Mouse (Mus musculus) heart, embryonic 11.5 days (tissue): Measurements from ENCODE around the gene Ly6c2. TPM values are rescaled to one million over a fixed set of nuclear protein-coding genes. Genes with fewer than 3 reads are reported as not detected.
"Not testable (repeated sequence)": the region's sequence is repeated elsewhere in the genome, so short reads cannot be mapped to it uniquely, and the experiment has no call there.

Experiments used
- ATAC-seq: fragments of 200-750 bp; cut with Nextera tagmentation; replicated peaks from 2 replicates; pipeline ENCODE4 v1.8.0; 2017; ENCODE audit warnings: moderate library complexity; ENCODE audit not compliant: insufficient number of reproducible peaks, low FRiP score, low TSS enrichment
- H3K27ac ChIP-seq: fragments of 300-500 bp; sonication (generic); 2 replicates; pipeline ENCODE4 v1.5.1; 2014; ENCODE audit warnings: mild to moderate bottlenecking, low read depth, low read length
- H3K27me3 ChIP-seq: fragments of 300-500 bp; sonication (generic); 2 replicates; pipeline ENCODE4 v1.6.1; 2014; ENCODE audit warnings: mild to moderate bottlenecking, low read length, mixed read lengths; ENCODE audit not compliant: control insufficient read depth, insufficient read depth
- H3K36me3 ChIP-seq: fragments of 300-500 bp; sonication (generic); 2 replicates; pipeline ENCODE4 v1.6.1; 2014; ENCODE audit warnings: mild to moderate bottlenecking, low read length, moderate library complexity, mixed read lengths; ENCODE audit not compliant: control insufficient read depth, insufficient read depth
- H3K4me1 ChIP-seq: fragments of 300-500 bp; sonication (generic); 2 replicates; pipeline ENCODE4 v1.6.1; 2014; ENCODE audit warnings: low read length; ENCODE audit not compliant: control insufficient read depth, insufficient read depth
- H3K4me2 ChIP-seq: fragments of 300-500 bp; sonication (generic); 2 replicates; pipeline ENCODE4 v1.6.1; 2014; ENCODE audit warnings: mild to moderate bottlenecking, moderate library complexity
- H3K4me3 ChIP-seq: fragments of 300-500 bp; sonication (generic); 2 replicates; pipeline ENCODE4 v1.5.1; 2014; ENCODE audit warnings: low read depth, low read length
- H3K9ac ChIP-seq: fragments of 300-500 bp; sonication (generic); 2 replicates; pipeline ENCODE4 v1.6.1; 2014; ENCODE audit warnings: mild to moderate bottlenecking, low read depth, low read length, moderate library complexity
- H3K9me3 ChIP-seq: fragments of 300-500 bp; sonication (generic); replicated peaks from 2 replicates; pipeline ENCODE4 v1.6.1; 2016; ENCODE audit warnings: low read length; ENCODE audit not compliant: control insufficient read depth
- WGBS: fragments of 180-500 bp; shearing (Covaris S2); extraction: QIAGEN DNeasy Blood & Tissue Kit; methylation state at CpG from one replicate; pipeline ENCODE4 v1.1.7; 2014; ENCODE audit not compliant: insufficient replicate concordance; 5-methylcytosine and 5-hydroxymethylcytosine counted together
- polyA plus RNA-seq: library from polyadenylated mRNA; unstranded; fragments of >200 nt; fragmentation: Nextera tagmentation; extraction: Ambion mirVana; gene quantifications from 2 replicates; pipeline ENCODE4 v1.2.1, GENCODE M21; 2014

The Ly6c2 gene
- polyA plus RNA-seq: not detected in 2 replicates

DNA sequence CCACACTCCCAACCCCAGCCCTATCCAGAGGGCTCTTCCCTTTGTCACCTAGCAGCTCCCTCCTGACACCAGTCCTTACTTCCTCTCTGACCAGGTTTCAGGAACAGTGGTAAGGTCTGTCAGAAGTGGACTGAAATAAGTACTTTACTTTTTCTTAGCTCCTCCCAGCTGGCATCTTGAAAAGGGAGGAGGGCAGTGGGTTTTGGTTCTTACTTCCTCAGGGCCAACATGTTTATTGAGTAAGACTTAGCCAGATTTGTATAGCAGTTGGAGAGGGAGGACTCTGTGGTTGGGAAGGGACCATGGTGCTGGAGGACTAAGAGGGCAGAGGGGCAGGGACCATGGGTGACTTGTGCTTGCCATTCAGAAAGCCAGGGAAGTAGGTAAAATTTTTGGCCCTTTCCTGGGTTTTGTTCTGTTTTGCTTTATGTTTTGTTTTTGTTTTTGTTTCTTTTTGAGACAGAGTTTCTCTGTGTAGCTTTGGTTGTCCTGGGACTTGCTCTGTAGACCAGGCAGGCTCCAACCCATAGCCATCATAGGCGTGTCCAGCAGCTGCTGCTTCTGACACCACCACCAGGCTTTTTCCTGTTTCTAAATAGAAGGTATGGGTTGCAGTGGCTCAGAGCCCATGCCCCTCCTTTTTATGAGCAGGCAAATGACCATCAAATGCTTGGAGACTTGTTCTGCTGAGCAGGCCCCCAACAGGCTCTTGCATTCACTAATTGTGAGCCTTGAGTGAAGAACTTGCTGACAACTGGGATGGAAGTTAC is at the start of gene Ly6c2:
Ly6c2 (minus strand) TSS at position 110 of the 770 bp plus-strand sequence.
- H3K27ac ChIP-seq, H3K9me3 ChIP-seq, H3K4me2 ChIP-seq, ATAC-seq, H3K36me3 ChIP-seq, H3K9ac ChIP-seq, H3K4me1 ChIP-seq, H3K4me3 ChIP-seq, H3K27me3 ChIP-seq: not testable (repeated sequence)
- WGBS: no CpG with 5 or more reads among the region's 1 CpGs

DNA sequence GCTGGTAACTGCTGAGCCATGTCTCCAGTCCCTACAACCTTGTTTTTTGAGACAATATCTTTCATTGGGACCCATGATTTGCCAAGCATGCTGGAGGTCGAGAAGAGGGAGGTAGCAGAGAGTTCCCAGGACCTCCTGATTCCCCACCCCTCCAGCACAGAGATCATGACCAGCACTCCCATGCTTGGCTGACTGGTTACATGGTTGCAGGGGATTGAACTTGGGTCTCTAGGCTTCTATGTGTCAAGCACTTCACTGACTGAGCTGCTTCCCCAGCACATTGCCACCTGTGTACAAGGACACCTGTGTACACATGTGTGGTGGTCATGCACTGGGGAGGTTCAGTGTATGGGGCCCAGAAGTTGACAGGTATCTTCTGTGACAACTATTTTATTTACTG is 45.9 kb upstream of the Ly6c2 start:
- Histone ChIP-seq H3K36me3 (no peaks in the 10 kb centered on the region), H3K4me3 (no peak overlapping the region), H3K4me2 (no peak overlapping the region), H3K9ac (no peak overlapping the region), H3K27me3 (no peaks in the 10 kb centered on the region), H3K27ac (no peak overlapping the region), H3K9me3 (no peaks in the 10 kb centered on the region; the same call in 1 of the 2 replicates), H3K4me1 (no peaks in the 10 kb centered on the region)
- 57% methylated on average over 1 of the region's 1 CpGs for WGBS
- no peak for ATAC-seq

DNA sequence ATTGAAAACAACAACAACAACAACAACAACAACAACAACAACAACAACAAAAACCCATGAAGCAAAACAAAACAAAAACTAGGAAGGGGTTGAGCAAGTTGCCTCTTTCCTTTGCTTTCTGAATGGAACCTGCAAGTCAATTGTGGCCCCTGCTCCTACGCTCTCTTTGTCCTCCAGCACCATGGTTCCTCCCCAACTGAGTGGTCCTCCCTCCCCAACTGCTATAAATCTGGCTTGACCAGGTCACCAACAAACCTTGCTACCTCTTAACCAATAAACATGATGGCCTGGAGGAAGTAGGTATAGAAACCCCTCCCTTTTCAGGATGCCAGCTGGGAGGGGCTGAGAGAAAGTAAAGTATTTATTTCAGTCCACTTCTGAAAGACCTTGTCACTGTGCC is 43.2 kb upstream of the Ly6c2 start, which contains the start of gene Ly6g:
Ly6g (plus strand) TSS at position 301 of the 400 bp plus-strand sequence.
- Histone ChIP-seq H3K4me3 (no peak within 1 kb of the TSS), H3K27ac (no peak within 1 kb of the TSS), H3K36me3 (no peaks in the 10 kb centered on the region), H3K4me2 (no peak within 1 kb of the TSS), H3K27me3 (no peaks in the 10 kb centered on the region), H3K4me1 (no peaks in the 10 kb centered on the region), H3K9ac (no peak within 1 kb of the TSS), H3K9me3 (no peaks in the 10 kb centered on the region; the same call in 1 of the 2 replicates)
- WGBS: 82% methylated on average over 1 of the region's 1 CpGs
- ATAC-seq: no peak

DNA sequence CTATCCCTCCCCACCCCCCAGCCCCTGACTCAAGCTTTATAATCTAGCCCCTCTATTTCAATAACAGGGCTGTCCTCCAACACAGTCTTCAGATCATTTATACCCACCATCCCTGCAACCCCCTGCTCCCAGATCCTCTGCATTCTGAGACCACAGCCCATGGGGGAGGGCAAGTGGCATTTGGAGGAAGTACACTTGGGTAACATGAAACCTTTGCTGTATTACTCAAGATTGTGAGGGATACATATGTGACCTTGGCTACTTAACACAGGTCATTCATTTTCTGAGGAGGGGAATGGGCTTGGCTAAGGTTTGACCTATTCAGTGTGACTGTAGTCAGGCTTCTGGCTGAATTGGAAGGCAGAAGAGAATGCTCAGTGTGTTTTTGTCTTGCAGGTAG is 41.3 kb upstream of the Ly6c2 start:
- H3K27me3 ChIP-seq: no peaks in the 10 kb centered on the region
- no peak overlapping the region for H3K9ac ChIP-seq
- H3K4me1 ChIP-seq: no peaks in the 10 kb centered on the region
- H3K9me3 ChIP-seq: no peaks in the 10 kb centered on the region
- ATAC-seq: no peak
- no peak overlapping the region for H3K4me2 ChIP-seq
- H3K36me3 ChIP-seq: no peaks in the 10 kb centered on the region
- no peak overlapping the region for H3K4me3 ChIP-seq
- no peak overlapping the region for H3K27ac ChIP-seq

DNA sequence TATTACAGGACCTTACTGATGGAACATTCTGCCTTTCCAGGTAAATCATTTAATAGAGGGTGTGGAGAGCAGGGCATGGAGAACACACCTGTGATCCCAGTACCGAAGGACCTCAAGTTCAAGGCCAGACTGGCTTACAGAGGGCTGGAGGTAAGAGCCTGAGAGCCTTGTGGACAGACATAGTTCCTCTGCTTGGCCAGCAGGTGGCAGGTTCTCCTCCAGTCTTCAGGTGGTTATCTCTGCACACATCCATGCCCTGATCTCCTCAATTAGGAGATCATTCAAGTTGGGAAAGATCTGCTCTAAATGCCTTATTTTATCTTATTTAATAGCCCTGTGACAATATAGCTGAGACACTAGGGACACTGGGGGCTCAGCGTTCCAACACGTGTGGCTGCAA is 32.0 kb upstream of the Ly6c2 start:
- no peaks in the 10 kb centered on the region for H3K9me3 ChIP-seq
- WGBS: 67% methylated on average over 3 of the region's 3 CpGs
- no peak overlapping the region for H3K4me3 ChIP-seq
- H3K27ac ChIP-seq: no peak overlapping the region
- no peaks in the 10 kb centered on the region for H3K4me1 ChIP-seq
- H3K27me3 ChIP-seq: no peaks in the 10 kb centered on the region
- no peak overlapping the region for H3K4me2 ChIP-seq
- ATAC-seq: no peak
- no peaks in the 10 kb centered on the region for H3K36me3 ChIP-seq
- no peak overlapping the region for H3K9ac ChIP-seq

DNA sequence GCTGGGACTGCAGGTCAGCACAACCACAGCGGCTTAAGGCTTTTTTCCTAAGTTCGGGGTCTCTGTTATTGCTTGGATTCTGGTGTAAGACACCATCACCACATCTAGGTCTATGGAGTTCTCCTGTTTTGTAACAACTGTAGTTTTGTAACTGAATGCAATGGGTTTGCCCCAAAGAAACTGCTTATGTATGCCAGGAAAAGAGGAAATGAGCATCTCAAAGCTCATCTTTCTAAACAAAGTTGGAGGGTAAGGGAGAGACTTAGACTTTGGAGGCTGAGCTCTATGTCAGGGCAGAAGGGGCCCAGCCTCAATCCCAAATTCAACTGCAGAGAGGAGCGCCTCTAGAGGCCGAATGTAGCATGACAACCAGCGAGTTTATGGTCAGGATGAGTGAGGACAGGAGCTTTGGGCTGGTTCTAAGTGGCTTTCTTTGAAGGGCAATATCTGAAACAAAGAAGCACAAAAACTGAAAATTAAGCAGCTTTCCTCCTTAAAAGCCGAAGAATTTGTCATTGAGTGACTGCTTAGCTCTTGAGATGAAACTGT is 30.1 kb upstream of the Ly6c2 start:
- not testable (repeated sequence) for H3K27me3 ChIP-seq, H3K4me2 ChIP-seq, H3K4me3 ChIP-seq, H3K4me1 ChIP-seq, H3K9me3 ChIP-seq, ATAC-seq, H3K9ac ChIP-seq, H3K36me3 ChIP-seq, H3K27ac ChIP-seq
- 39% methylated on average over 6 of the region's 6 CpGs for WGBS

DNA sequence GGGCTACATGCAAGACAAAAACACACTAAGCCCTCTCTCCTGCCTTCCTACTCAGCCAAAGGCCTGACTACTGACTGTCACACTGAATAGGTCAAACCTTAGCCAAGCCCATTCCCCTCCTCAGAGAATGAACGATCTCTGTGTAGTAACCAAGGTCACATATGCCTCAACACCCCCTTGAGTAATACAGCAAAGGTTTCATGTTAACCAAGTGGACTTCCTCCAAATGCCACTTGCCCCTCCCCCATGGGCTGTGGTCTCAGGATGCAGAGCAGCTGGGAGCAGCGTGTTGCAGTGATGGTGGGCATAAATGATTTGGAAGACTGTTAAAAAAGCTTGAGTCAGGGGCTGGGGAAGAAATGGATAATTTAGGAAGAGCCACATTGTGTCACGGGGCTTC is 26.0 kb upstream of the Ly6c2 start:
- not testable (repeated sequence) for H3K36me3 ChIP-seq, ATAC-seq, H3K4me2 ChIP-seq, H3K9me3 ChIP-seq, H3K27ac ChIP-seq, H3K27me3 ChIP-seq, H3K4me1 ChIP-seq, H3K9ac ChIP-seq, H3K4me3 ChIP-seq
- 75% methylated on average over 3 of the region's 3 CpGs for WGBS

DNA sequence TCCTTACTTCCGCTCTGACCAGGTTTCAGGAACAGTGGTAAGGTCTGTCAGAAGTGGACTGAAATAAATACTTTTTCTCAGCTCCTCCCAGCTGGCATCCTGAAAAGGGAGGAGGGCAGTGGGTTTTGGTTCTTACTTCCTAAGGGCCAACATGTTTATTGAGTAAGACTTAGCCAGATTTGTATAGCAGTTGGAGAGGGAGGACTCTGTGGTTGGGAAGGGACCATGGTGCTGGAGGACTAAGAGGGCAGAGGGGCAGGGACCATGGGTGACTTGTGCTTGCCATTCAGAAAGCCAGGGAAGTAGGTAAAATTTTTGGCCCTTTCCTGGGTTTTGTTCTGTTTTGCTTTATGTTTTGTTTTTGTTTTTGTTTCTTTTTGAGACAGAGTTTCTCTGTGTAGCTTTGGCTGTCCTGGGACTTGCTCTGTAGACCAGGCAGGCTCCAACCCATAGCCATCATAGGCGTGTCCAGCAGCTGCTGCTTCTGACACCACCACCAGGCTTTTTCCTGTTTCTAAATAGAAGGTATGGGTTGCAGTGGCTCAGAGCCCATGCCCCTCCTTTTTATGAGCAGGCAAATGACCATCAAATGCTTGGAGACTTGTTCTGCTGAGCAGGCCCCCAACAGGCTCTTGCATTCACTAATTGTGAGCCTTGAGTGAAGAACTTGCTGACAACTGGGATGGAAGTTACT is 23.5 kb upstream of the Ly6c2 start:
- 72% methylated on average over 2 of the region's 2 CpGs for WGBS
- H3K9ac ChIP-seq, ATAC-seq, H3K27ac ChIP-seq, H3K9me3 ChIP-seq, H3K4me3 ChIP-seq, H3K36me3 ChIP-seq, H3K4me1 ChIP-seq, H3K4me2 ChIP-seq, H3K27me3 ChIP-seq: not testable (repeated sequence)
